Mouse (Mus musculus) erythroblast, embryonic 14.5 days (primary cell): ENCODE results near the gene Aqp1.

Source experiments
- GATA1 ChIP-seq: IDR thresholded peaks from 2 replicates; pipeline ENCODE4 v1.6.1; 2012; ENCODE audit warnings: low read length, inconsistent platforms, mixed read lengths
- TAL1 ChIP-seq: IDR thresholded peaks from 3 replicates; pipeline ENCODE4 v1.6.1; 2012; ENCODE audit warnings: low read length, inconsistent platforms, mixed read lengths

DNA sequence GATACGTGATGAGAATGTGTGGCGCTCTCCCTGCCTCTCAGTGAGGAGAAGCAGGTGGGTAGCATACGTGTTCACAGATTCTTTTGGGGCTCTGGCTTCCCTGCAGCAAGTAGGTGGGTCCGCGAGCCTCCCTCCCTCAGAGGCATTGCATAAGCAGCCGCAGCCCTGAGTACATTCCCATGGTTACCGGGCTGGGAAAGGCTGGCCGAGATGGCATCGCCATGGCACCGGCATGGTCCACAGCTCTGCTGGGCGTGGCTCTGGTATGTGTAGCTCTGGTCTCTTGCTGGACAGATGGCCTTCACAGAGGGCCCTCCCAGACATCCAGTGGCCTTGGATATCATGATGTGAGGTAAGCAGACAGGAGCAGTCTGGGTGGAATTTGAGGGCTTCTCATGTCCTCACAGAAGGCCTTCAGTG, 60.4 kb downstream of the Aqp1 start:
- TF ChIP-seq GATA1 (no peak), TAL1 (no peak)
